ENCODE assay signal across 9 mouse cellular contexts in the genomic region with DNA sequence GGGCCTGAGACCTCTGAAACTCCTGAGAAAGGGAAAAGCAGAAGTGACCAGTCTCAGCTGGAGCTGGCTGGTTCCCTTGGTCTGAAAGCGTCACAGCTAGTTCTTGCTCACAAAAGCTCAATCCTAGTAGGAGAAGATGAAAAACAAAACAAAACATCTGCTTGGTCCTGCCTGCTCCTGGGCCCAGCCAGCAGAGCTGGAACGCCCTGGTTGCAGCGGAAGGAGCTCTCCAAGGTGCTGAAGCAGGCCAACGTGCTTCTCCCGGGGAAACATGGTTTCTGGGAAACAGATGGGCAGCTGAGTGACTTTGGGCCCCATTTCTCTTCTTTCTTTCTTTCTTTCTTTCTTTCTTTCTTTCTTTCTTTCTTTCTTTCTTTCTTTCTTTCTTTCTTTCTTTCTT. TPM values are rescaled to one million over a fixed set of nuclear protein-coding genes. Genes with fewer than 3 reads are reported as not detected.
DNase-seq lines count a peak whose midpoint lies in the region; ATAC-seq and TF ChIP-seq lines count a peak whose summit lies in the region.
"Had no signal": no experiment of that assay in that cellular context is flagged by ENCODE, and none has a peak within 500 bp of the region (broad histone marks: within the 10 kb centered on the region; RNA-seq: fewer than 3 reads in every experiment).

No protein-coding gene starts in this region.

- POLR2A ChIA-PET in Patski (lab: Charles Lee), result interaction anchor here (0.5 kb wide), 1 partner anchor 230 kb away, joined by 3 read pairs; no protein-coding TSS in a partner anchor

- TF ChIP-seq EP300 in liver, postnatal 0 days (IDR thresholded peaks at IDR 0.05; ENCODE audit: low read depth), result no peak

- no peaks in the 10 kb centered on the region for H3K36me3 ChIP-seq in kidney, embryonic 15.5 days
- H3K36me3 ChIP-seq in embryonic facial prominence, embryonic 14.5 days (ENCODE audit: control insufficient read depth, insufficient read depth, low read length), result no peaks in the 10 kb centered on the region
- no peaks in the 10 kb centered on the region for H3K36me3 ChIP-seq in liver, postnatal 0 days (replicated peaks; ENCODE audit: insufficient read depth, low read length)
- no peaks in the 10 kb centered on the region for H3K36me3 ChIP-seq in intestine, embryonic 16.5 days (ENCODE audit: control insufficient read depth, insufficient read depth, low read length)

- H3K27me3 ChIP-seq in kidney, embryonic 15.5 days, result no peaks in the 10 kb centered on the region
- H3K27me3 ChIP-seq in Patski, result peaks cover 27% of the 10 kb centered on the region
- H3K27me3 ChIP-seq in embryonic facial prominence, embryonic 14.5 days (replicated peaks; ENCODE audit: control insufficient read depth, insufficient read depth, low read length), result no peaks in the 10 kb centered on the region
- H3K27me3 ChIP-seq in liver, postnatal 0 days (ENCODE audit: insufficient read depth, low read length), result no peaks in the 10 kb centered on the region
- H3K27me3 ChIP-seq in intestine, embryonic 16.5 days (replicated peaks; ENCODE audit: control insufficient read depth, insufficient read depth, low read length), result no peaks in the 10 kb centered on the region

- WGBS in kidney, embryonic 15.5 days, result 5% methylated on average over 5 of the region's 5 CpGs
- 0% methylated on average over 5 of the region's 5 CpGs for WGBS in embryonic facial prominence, embryonic 14.5 days
- WGBS in liver, postnatal 0 days (ENCODE audit: insufficient replicate concordance), result 3% methylated on average over 5 of the region's 5 CpGs
- 4% methylated on average over 5 of the region's 5 CpGs for WGBS in intestine, embryonic 16.5 days

- in situ Hi-C loops in Patski (cut with MboI; ENCODE audit: low pct_unique_long_range_greater_than_20kb), result no loop called here

- CTCF ChIA-PET in Patski (lab: Charles Lee), result no interaction called here

- H3K4me2 ChIP-seq in kidney, embryonic 15.5 days, result no peak overlapping the region
- H3K4me2 ChIP-seq in embryonic facial prominence, embryonic 14.5 days (ENCODE audit: low read depth, low read length), result no peak overlapping the region
- no peak overlapping the region for H3K4me2 ChIP-seq in liver, postnatal 0 days (ENCODE audit: low read depth, low read length)
- H3K4me2 ChIP-seq in intestine, embryonic 16.5 days (ENCODE audit: low read depth, low read length), result no peak overlapping the region

- H3K4me1 ChIP-seq in kidney, embryonic 15.5 days, result no peaks in the 10 kb centered on the region
- H3K4me1 ChIP-seq in embryonic facial prominence, embryonic 14.5 days (ENCODE audit: control insufficient read depth, insufficient read depth, low read length), result no peaks in the 10 kb centered on the region
- no peaks in the 10 kb centered on the region for H3K4me1 ChIP-seq in liver, postnatal 0 days (ENCODE audit: insufficient read depth)
- H3K4me1 ChIP-seq in intestine, embryonic 16.5 days (ENCODE audit: control insufficient read depth, insufficient read depth, low read length), result no peaks in the 10 kb centered on the region

- no peak overlapping the region for H3K4me3 ChIP-seq in kidney, embryonic 15.5 days (replicated peaks)
- no peak overlapping the region for H3K4me3 ChIP-seq in embryonic facial prominence, embryonic 14.5 days (ENCODE audit: low read depth, low read length)
- no peak overlapping the region for H3K4me3 ChIP-seq in liver, postnatal 0 days (ENCODE audit: low read depth, low read length)
- no peak overlapping the region for H3K4me3 ChIP-seq in intestine, embryonic 16.5 days (ENCODE audit: low read length)

- TF ChIP-seq CTCF in Patski (IDR thresholded peaks at IDR 0.05), result no peak
- no peak for TF ChIP-seq CTCF in liver, postnatal 0 days (IDR thresholded peaks at IDR 0.05; ENCODE audit: low read depth)

- DNase-seq in kidney, adult 18-20 months, result peak; percentile 42
- DNase-seq in Patski (ENCODE audit: low read depth, low spot score), result peak; percentile 10
- DNase-seq in embryonic facial prominence, embryonic 14.5 days (ENCODE audit: low spot score), result peak; percentile 87
- peak; percentile 75 for DNase-seq in liver, postnatal 0 days
- peak; percentile 44 for DNase-seq in testis, postnatal 14 days (ENCODE audit: low spot score)
- no peak for DNase-seq in cerebellum, postnatal 36 days

- no peaks in the 10 kb centered on the region for H3K9me3 ChIP-seq in kidney, embryonic 15.5 days (replicated peaks)
- H3K9me3 ChIP-seq in embryonic facial prominence, embryonic 14.5 days (ENCODE audit: control insufficient read depth, low read length), result no peaks in the 10 kb centered on the region
- H3K9me3 ChIP-seq in liver, postnatal 0 days (ENCODE audit: low read length), result no peaks in the 10 kb centered on the region
- H3K9me3 ChIP-seq in intestine, embryonic 16.5 days (ENCODE audit: control insufficient read depth, low read length), result no peaks in the 10 kb centered on the region

- no peak overlapping the region for H3K27ac ChIP-seq in kidney, embryonic 15.5 days
- H3K27ac ChIP-seq in embryonic facial prominence, embryonic 14.5 days (replicated peaks; ENCODE audit: low read depth, low read length), result no peak overlapping the region
- no peak overlapping the region for H3K27ac ChIP-seq in liver, postnatal 0 days (ENCODE audit: low read depth)
- no peak overlapping the region for H3K27ac ChIP-seq in intestine, embryonic 16.5 days (ENCODE audit: low read length)
- H3K27ac ChIP-seq: macrophage had no signal

- ATAC-seq in kidney, embryonic 15.5 days (replicated peaks; ENCODE audit: low FRiP score), result no peak
- no peak for ATAC-seq in Patski
- no peak for ATAC-seq in embryonic facial prominence, embryonic 14.5 days (ENCODE audit: low read depth)
- no peak for ATAC-seq in liver, postnatal 0 days
- no peak for ATAC-seq in intestine, embryonic 16.5 days

- H3K9ac ChIP-seq in kidney, embryonic 15.5 days, result no peak overlapping the region
- H3K9ac ChIP-seq in embryonic facial prominence, embryonic 14.5 days (ENCODE audit: low read depth, low read length), result no peak overlapping the region
- H3K9ac ChIP-seq in liver, postnatal 0 days (replicated peaks), result no peak overlapping the region
- no peak overlapping the region for H3K9ac ChIP-seq in intestine, embryonic 16.5 days (ENCODE audit: low read depth, low read length)

RNA-seq across cellular contexts. Expression of a gene that starts 53.4 kb away (rescaled TPM):
- polyA plus RNA-seq in kidney, embryonic 15.5 days (2015; fragmentation: Nextera tagmentation; extraction: Ambion mirVana), result 0.03 TPM in 1 of 2 replicates, not detected in the other
- not detected for polyA plus RNA-seq in Patski (2021)
- 0.13 and 0.14 TPM in 2 replicates for polyA plus RNA-seq in embryonic facial prominence, embryonic 14.5 days (2014; fragmentation: Nextera tagmentation; extraction: Ambion mirVana)
- not detected in 2 replicates for polyA plus RNA-seq in liver, postnatal 0 days (2015; fragmentation: Nextera tagmentation; extraction: Ambion mirVana)
- polyA plus RNA-seq in intestine, embryonic 16.5 days (2015; fragmentation: Nextera tagmentation; extraction: Ambion mirVana), result 0.06 and 0.07 TPM in 2 replicates
- polyA plus RNA-seq: macrophage had no signal

Comparison
In these comparisons a context has a peak if more than half of its experiments do, and no peak if none do; other contexts are left out.
1. DNase-seq: peak in kidney, adult 18-20 months (single experiment), Patski (single experiment), embryonic facial prominence, embryonic 14.5 days (single experiment), liver, postnatal 0 days (single experiment) and testis, postnatal 14 days (single experiment); none in cerebellum, postnatal 36 days (0 of 2).